Mouse (Mus musculus) cerebellum, adult 18-20 months (tissue): ENCODE data around the gene Defb3.
"Not testable (repeated sequence)": the region's sequence is repeated elsewhere in the genome, so short reads cannot be mapped to it uniquely, and the experiment has no call there.

Experiments used
- DNase-seq, 2 experiments: peaks; one replicate each; pipeline ENCODE4 v3.0.0; 2021

Gene Defb3

GRCm38 (mm10) chr8:19293060-19293459 lies at the start of gene Defb3:
Gene Defb3, plus strand, starts transcription at chr8:19293360.
- DNase-seq = not testable (repeated sequence)

- DNase-seq = no peak
Observed at GRCm38 (mm10) chr8:19247280-19247679, 45.9 kb upstream of the Defb3 start, which contains the start of gene Defb5. Gene Defb5, plus strand, starts transcription at chr8:19247580.

DNA sequence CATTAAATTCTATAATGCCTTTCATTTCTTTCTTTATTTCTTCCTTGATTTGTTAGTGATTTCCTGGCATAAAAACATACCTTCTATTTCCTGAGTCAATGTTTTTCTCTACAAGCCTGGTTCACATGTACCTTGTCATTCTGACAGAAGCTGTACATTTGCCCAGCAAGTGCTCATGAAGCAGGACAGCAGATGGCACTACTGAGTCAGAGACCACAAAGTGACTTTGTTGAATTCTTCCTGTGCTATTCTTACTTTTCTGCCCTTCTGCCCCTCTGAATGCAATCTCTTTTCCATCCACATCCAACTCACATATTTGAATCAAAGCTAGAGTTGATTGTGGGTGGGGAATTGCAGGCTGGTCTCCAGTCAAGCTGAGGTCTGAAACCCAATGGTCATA lies 35.0 kb upstream of the Defb3 start:
- DNase-seq = no peak

DNA sequence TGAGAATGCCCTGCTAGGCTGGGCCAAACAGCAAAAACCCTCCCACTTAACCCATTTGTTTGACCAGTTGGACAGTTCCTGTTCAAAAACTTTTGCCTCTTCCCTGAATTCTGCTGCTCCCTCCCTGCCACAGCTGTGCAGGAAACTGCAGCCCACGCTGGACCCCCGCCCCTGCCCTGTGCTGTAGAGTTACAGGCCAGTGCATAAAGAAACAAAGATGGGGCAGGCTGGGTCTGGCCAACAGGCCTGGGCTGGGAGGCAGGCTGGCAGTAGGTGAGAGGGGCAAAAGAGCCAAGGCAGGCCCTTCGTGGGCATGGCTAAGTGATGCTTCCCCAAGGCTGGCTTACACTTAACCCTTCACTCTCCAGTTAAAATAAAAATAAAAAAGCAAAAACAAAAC lies 33.5 kb upstream of the Defb3 start:
- DNase-seq = no peak

DNA sequence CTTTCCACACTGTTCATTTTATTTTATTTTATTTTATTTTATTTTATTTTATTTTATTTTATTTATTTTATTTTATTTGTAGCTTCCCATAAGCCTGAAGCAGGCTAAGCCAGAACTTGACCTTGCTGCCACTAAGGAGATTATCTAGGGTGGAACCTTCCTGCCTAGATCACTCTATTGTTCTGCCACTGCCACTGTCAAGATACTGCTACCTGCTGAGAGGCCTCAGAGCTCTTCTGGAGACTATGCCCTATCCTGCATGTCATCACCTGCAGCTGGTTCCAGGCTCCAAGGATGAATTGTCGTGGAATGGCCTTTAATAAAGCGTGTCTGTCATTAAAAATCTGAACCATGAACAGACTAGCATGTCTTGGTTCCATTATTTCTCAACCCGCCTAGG lies 5.2 kb downstream of the Defb3 start:
- not testable (repeated sequence) for DNase-seq

GRCm38 (mm10) chr8:19331836-19332235 lies 38.7 kb downstream of the Defb3 start:
- no peak for DNase-seq
